Mouse (Mus musculus): Measurements from ENCODE around the gene Mmp14. TPM values are rescaled to one million over a fixed set of nuclear protein-coding genes. Genes with fewer than 3 reads are reported as not detected.
A peak's percentile ranks its signal among the peaks of the same experiment; 100 is the strongest.

The Mmp14 gene
- polyA plus RNA-seq, 1 experiment, result 119 TPM

- H3K4me1 ChIP-seq (ENCODE audit: control insufficient read depth, insufficient read depth, low read length), result peaks cover 23% of the 10 kb centered on the region
- peak overlapping the region; percentile 75 for H3K4me3 ChIP-seq (replicated peaks; ENCODE audit: extremely low read depth, low read depth, low read length)
- WGBS, result 5% methylated on average over 54 of the region's 54 CpGs
- TF ChIP-seq POLR2A (IDR thresholded peaks at IDR 0.05; ENCODE audit: borderline replicate concordance, extremely low read depth, low read depth, low read length) (peak; percentile 53; the same call in 1 of the 2 replicates), CTCF (IDR thresholded peaks at IDR 0.05; ENCODE audit: insufficient read depth, low read length) (no peak)
- DNase-seq, result peak; percentile 64
These were observed 845 bp downstream of the Mmp14 start for GRCm38 (mm10) chr14:54432078-54432836.

GRCm38 (mm10) chr14:54432837-54433830 lies 1.7 kb downstream of the Mmp14 start:
- peaks cover 23% of the 10 kb centered on the region for H3K4me1 ChIP-seq (ENCODE audit: control insufficient read depth, insufficient read depth, low read length)
- 14% methylated on average over 17 of the region's 17 CpGs for WGBS
- H3K4me3 ChIP-seq (replicated peaks; ENCODE audit: extremely low read depth, low read depth, low read length), result peak overlapping the region; percentile 75
- no peak for DNase-seq
- TF ChIP-seq CTCF (IDR thresholded peaks at IDR 0.05; ENCODE audit: insufficient read depth, low read length), result no peak

GRCm38 (mm10) chr14:54433941-54434531 lies 2.6 kb downstream of the Mmp14 start:
- Histone ChIP-seq H3K4me1 (ENCODE audit: control insufficient read depth, insufficient read depth, low read length) (peaks cover 23% of the 10 kb centered on the region), H3K4me3 (replicated peaks; ENCODE audit: extremely low read depth, low read depth, low read length) (peak overlapping the region; percentile 18)
- 32% methylated on average over 12 of the region's 12 CpGs for WGBS
- no peak for DNase-seq
- TF ChIP-seq CTCF (IDR thresholded peaks at IDR 0.05; ENCODE audit: insufficient read depth, low read length) (no peak), POLR2A (IDR thresholded peaks at IDR 0.05; ENCODE audit: borderline replicate concordance, extremely low read depth, low read depth, low read length) (no peak)

- no peak for DNase-seq
- Histone ChIP-seq H3K4me1 (ENCODE audit: control insufficient read depth, insufficient read depth, low read length) (peaks cover 21% of the 10 kb centered on the region), H3K4me3 (replicated peaks; ENCODE audit: extremely low read depth, low read depth, low read length) (no peak overlapping the region)
- WGBS, result 60% methylated on average over 11 of the region's 11 CpGs
- no peak for TF ChIP-seq POLR2A (IDR thresholded peaks at IDR 0.05; ENCODE audit: borderline replicate concordance, extremely low read depth, low read depth, low read length)
- TF ChIP-seq CTCF (IDR thresholded peaks at IDR 0.05; ENCODE audit: insufficient read depth, low read length), result no peak
These were observed 3.9 kb downstream of the Mmp14 start for GRCm38 (mm10) chr14:54435194-54435918.

GRCm38 (mm10) chr14:54439155-54439554 lies 7.7 kb downstream of the Mmp14 start:
- 89% methylated on average over 12 of the region's 12 CpGs for WGBS
- Histone ChIP-seq H3K4me3 (replicated peaks; ENCODE audit: extremely low read depth, low read depth, low read length) (no peak overlapping the region), H3K4me1 (ENCODE audit: control insufficient read depth, insufficient read depth, low read length) (peaks cover 9% of the 10 kb centered on the region)
- DNase-seq, result no peak
- no peak for TF ChIP-seq CTCF (IDR thresholded peaks at IDR 0.05; ENCODE audit: insufficient read depth, low read length)

- WGBS, result 69% methylated on average over 7 of the region's 7 CpGs
- no peak for DNase-seq
- Histone ChIP-seq H3K4me3 (replicated peaks; ENCODE audit: extremely low read depth, low read depth, low read length) (no peak overlapping the region), H3K4me1 (ENCODE audit: control insufficient read depth, insufficient read depth, low read length) (peaks cover 6% of the 10 kb centered on the region; the same call in 1 of the 2 replicates)
- no peak for TF ChIP-seq POLR2A (IDR thresholded peaks at IDR 0.05; ENCODE audit: borderline replicate concordance, extremely low read depth, low read depth, low read length)
- TF ChIP-seq CTCF (IDR thresholded peaks at IDR 0.05; ENCODE audit: insufficient read depth, low read length), result no peak
These were observed 8.2 kb downstream of the Mmp14 start for GRCm38 (mm10) chr14:54439610-54440009.

- DNase-seq, result no peak
- TF ChIP-seq POLR2A (IDR thresholded peaks at IDR 0.05; ENCODE audit: borderline replicate concordance, extremely low read depth, low read depth, low read length) (no peak), CTCF (IDR thresholded peaks at IDR 0.05; ENCODE audit: insufficient read depth, low read length) (no peak)
- H3K4me3 ChIP-seq (replicated peaks; ENCODE audit: extremely low read depth, low read depth, low read length), result no peak overlapping the region
- peaks cover 6% of the 10 kb centered on the region; the same call in 1 of the 2 replicates for H3K4me1 ChIP-seq (ENCODE audit: control insufficient read depth, insufficient read depth, low read length)
- WGBS, result 85% methylated on average over 14 of the region's 14 CpGs
These were observed 9.1 kb downstream of the Mmp14 start for GRCm38 (mm10) chr14:54440538-54440937.

- DNase-seq, result no peak
- Histone ChIP-seq H3K4me1 (ENCODE audit: control insufficient read depth, insufficient read depth, low read length) (peaks cover 4% of the 10 kb centered on the region; the same call in 1 of the 2 replicates), H3K4me3 (replicated peaks; ENCODE audit: extremely low read depth, low read depth, low read length) (no peak overlapping the region)
- 72% methylated on average over 4 of the region's 4 CpGs for WGBS
- TF ChIP-seq POLR2A (IDR thresholded peaks at IDR 0.05; ENCODE audit: borderline replicate concordance, extremely low read depth, low read depth, low read length) (no peak), CTCF (IDR thresholded peaks at IDR 0.05; ENCODE audit: insufficient read depth, low read length) (no peak)
These were observed 10.0 kb downstream of the Mmp14 start for GRCm38 (mm10) chr14:54441365-54441764.

GRCm38 (mm10) chr14:54442548-54442947 lies 11.1 kb downstream of the Mmp14 start:
- Histone ChIP-seq H3K4me1 (ENCODE audit: control insufficient read depth, insufficient read depth, low read length) (peaks cover 4% of the 10 kb centered on the region; the same call in 1 of the 2 replicates), H3K4me3 (replicated peaks; ENCODE audit: extremely low read depth, low read depth, low read length) (no peak overlapping the region)
- no peak for DNase-seq
- 70% methylated on average over 3 of the region's 3 CpGs for WGBS
- no peak for TF ChIP-seq CTCF (IDR thresholded peaks at IDR 0.05; ENCODE audit: insufficient read depth, low read length)
- no peak for TF ChIP-seq POLR2A (IDR thresholded peaks at IDR 0.05; ENCODE audit: borderline replicate concordance, extremely low read depth, low read depth, low read length)

Data from lung, adult 2 months (tissue).